Mouse (Mus musculus) adrenal gland, postnatal 0 days (tissue): ENCODE measurements around the gene Lat2. TPM values are rescaled to one million over a fixed set of nuclear protein-coding genes. Genes with fewer than 3 reads are reported as not detected.

ENCODE experiments used
- microRNA-seq: library from miRNA; unstranded; fragments of <30 nt; microRNA quantifications from one replicate; pipeline ENCODE4, GENCODE M21; 2016; ENCODE audit warnings: borderline replicate concordance; ENCODE audit not compliant: insufficient number of aligned reads
- polyA plus RNA-seq: library from polyadenylated mRNA; unstranded; fragments of >200 nt; fragmentation: Nextera tagmentation; extraction: Ambion mirVana; gene quantifications from 2 replicates; pipeline ENCODE4 v1.2.1, GENCODE M21; 2015

Lat2 gene
- polyA plus RNA-seq, result 2.7 and 2.8 TPM in 2 replicates

DNA sequence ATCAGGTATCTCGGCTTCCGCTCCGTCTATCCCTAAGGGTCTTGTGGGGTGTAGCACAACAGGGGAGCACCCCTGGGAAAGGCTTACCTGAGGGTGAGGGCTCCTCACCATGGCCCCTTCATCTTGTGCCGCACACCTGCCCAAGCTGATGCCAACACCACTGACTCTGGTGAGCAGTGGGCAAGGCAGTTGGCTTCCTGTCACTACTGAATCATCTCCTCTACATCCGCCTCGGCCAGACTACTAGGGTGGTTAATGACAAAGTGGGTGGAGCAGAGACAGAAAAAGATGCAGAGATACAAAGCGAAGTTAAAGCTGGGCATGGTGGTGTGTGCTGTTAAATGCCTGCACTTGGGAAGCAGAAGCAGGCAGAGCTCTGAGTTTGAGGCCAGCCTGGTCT is at the start of gene Lat2:
TSS of gene Lat2 (minus strand) at position 224 of the 400 bp plus-strand sequence.

DNA sequence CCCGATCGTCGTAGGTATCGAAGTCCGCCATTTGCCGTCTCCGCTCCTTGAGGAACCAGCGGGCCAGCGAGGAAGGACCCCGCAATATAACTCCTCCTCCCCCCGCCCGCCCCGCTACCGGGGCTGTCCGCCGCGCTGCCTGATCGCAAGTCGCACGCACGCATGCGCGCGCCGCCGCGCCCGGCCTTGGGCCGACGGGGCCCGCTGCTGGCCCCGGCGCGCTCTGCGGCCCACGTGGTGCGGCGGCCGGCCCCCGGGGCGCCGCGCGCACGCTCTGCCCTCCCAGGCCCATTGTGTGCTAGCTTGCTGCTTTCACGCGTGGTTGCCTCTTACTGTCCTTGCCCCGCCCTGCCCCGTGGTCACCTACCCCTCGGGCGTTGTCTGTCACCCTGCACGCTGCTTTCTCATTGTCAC is 24.5 kb upstream of the Lat2 start, which contains the start of gene Eif4h:
TSS of gene Eif4h (minus strand) at position 222 of the 414 bp plus-strand sequence.

DNA sequence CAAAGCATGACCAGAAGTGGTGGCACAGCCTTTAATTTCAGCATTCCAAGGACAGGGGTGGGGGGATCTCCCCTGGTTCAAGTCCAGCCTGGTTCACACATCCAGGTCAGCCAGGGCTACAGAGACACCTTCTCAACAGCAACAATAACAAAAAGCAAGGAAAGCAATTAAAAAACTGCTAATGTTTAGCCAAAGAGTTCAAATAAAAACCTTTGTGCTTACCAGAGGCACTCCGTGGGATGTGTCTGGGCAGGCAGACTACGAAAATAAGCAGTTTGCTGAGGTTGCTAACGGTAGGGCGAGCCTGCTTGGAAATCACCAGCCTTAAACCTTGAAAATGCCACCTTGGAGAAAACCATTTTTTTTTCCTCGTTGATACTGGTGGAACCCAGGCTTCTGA is 33.7 kb downstream of the Lat2 start, which contains the start of gene Rfc2:
TSS of gene Rfc2 (plus strand) at position 221 of the 400 bp plus-strand sequence.

DNA sequence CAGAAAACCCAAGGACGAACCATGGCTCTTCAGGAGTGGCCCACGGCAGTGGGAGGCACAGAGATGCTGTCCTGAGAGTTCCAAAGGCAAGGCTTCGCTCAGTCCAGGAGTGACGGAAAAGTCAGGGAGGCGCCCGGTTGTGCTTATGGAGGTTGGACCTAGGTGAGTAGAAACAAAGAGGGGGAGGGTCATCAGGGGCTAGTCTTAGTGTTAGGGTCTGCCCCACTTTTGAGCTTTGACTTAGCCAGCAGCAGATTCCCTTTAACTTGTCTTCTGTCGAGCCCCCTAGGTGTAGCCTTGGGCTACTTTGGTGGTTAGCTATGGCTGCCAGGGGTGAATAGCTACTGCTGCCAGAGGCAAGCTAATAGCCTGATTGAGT is 54.8 kb downstream of the Lat2 start, which contains the start of gene Syna:
TSS of gene Syna (minus strand) at position 101 of the 379 bp plus-strand sequence.

DNA sequence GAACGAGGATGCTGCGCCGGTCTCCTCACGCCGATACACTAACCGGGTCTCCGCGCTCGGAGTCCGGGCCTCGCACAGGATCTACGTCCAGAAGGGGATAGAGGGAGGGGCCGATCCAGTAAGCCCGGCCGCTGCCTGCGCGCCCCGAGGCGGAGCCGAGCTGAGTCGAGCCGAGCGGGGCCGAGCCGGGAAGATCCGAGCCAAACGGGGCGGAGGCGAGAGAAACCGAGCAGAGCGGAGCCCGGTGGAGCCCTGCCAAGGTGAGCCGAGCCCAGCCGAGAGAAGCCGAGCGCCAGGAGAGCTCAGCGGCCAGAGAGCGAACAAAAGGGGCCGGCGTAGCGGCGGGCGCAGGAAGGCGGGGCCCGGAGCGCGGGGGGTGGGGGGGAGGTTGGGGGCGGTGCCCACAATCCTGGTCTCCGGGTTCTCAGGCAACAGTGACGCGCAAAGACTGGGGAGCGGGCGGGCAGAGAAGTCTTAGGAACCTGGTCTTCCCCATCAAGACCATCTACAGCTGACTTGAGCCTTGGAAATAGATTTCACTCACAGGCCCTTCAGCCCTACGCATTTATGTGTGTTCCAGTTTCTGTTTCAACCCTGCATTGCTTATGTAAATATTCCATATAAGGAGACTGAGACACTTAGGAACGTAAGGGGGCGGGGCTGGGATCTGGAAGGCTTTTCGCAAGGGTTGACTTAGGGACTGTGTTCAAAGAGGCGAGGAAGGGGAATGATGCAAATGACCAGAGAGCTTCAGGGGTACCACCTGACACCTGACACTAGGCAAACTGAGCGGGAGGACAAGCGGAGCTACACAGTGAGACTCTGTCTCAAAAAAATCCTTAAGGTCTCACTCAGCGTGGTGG is 62.5 kb downstream of the Lat2 start, which contains the start of gene Clip2:
TSS of gene Clip2 (minus strand) at position 325 of the 863 bp plus-strand sequence.

Small RNA genes lying within 50 kb of the gene (microRNA-seq; reads per million reads assigned to microRNA genes)
- gene Mir7228, result not detected

Other genes starting within 250 kb of the Lat2 start
- gene Gtf2ird1, start 158.3 kb downstream of the Lat2 start, polyA plus RNA-seq, result 35.5 and 44.5 TPM in 2 replicates
- gene Clip2, start 62.6 kb downstream of the Lat2 start, polyA plus RNA-seq, result 1.8 and 3.1 TPM in 2 replicates
- 0.07 TPM in 1 of 2 replicates, not detected in the other for gene Syna, start 54.9 kb downstream of the Lat2 start, polyA plus RNA-seq
- 109 and 135 TPM in 2 replicates for gene Rfc2, start 33.7 kb downstream of the Lat2 start, polyA plus RNA-seq
- 204 and 239 TPM in 2 replicates for gene Eif4h, start 24.5 kb upstream of the Lat2 start, polyA plus RNA-seq
- gene Limk1, start 73.6 kb upstream of the Lat2 start, polyA plus RNA-seq, result 7.6 and 7.9 TPM in 2 replicates
- gene Eln, start 132.3 kb upstream of the Lat2 start, polyA plus RNA-seq, result 128 and 135 TPM in 2 replicates